Mouse (Mus musculus): ENCODE measurements at regions not wholly inside any gene's neighbourhood (a gene's known extent, or its start where the extent isn't known, plus 50 kb on each side); places are given as distances from the start of the nearest gene placed in this dataset.

GRCm38 (mm10) chr9:51379589-51379988 lies 50.9 kb upstream of the 1810046K07Rik start:
- no peak for DNase-seq

GRCm38 (mm10) chr9:51393921-51394320 lies 65.2 kb upstream of the 1810046K07Rik start:
- DNase-seq, result no peak

- DNase-seq, result peak in 1 of 2 experiments; percentile 9
These were observed 65.7 kb upstream of the 1810046K07Rik start for GRCm38 (mm10) chr9:51394372-51394771.

- DNase-seq, result no peak
These were observed 68.1 kb upstream of the 1810046K07Rik start for GRCm38 (mm10) chr9:51396801-51397200.

- no peak for DNase-seq
These were observed 69.0 kb upstream of the 1810046K07Rik start for GRCm38 (mm10) chr9:51397589-51398220.

GRCm38 (mm10) chr9:51398886-51399285 lies 70.2 kb upstream of the 1810046K07Rik start:
- DNase-seq, result no peak

GRCm38 (mm10) chr9:51399356-51399755 lies 70.6 kb upstream of the 1810046K07Rik start:
- no peak for DNase-seq

GRCm38 (mm10) chr9:51401779-51402178 lies 73.1 kb upstream of the 1810046K07Rik start:
- no peak for DNase-seq

- no peak for DNase-seq
These were observed 79.3 kb upstream of the 1810046K07Rik start for GRCm38 (mm10) chr9:51407978-51408377.

- no peak for DNase-seq
These were observed 90.3 kb upstream of the 1810046K07Rik start for GRCm38 (mm10) chr9:51418923-51419482.

- no peak for DNase-seq
These were observed 93.8 kb upstream of the 1810046K07Rik start for GRCm38 (mm10) chr9:51422553-51422952.

- no peak for DNase-seq
These were observed 94.6 kb upstream of the 1810046K07Rik start for GRCm38 (mm10) chr9:51423341-51423740.

- DNase-seq, result no peak
These were observed 101.7 kb upstream of the 1810046K07Rik start for GRCm38 (mm10) chr9:51430426-51430825.

- DNase-seq, result no peak
These were observed 108.4 kb upstream of the 1810046K07Rik start for GRCm38 (mm10) chr9:51437130-51437529.

GRCm38 (mm10) chr9:51441773-51442381 lies 113.2 kb upstream of the 1810046K07Rik start:
- no peak for DNase-seq

GRCm38 (mm10) chr9:51455690-51456089 lies 127.0 kb upstream of the 1810046K07Rik start:
- no peak for DNase-seq

- DNase-seq, result no peak
These were observed 133.8 kb upstream of the 1810046K07Rik start for GRCm38 (mm10) chr9:51462463-51463024.

- DNase-seq, result no peak
These were observed 141.3 kb upstream of the 1810046K07Rik start for GRCm38 (mm10) chr9:51470031-51470430.

GRCm38 (mm10) chr9:51476511-51477056 lies 147.9 kb upstream of the 1810046K07Rik start:
- DNase-seq, result no peak

- no peak for DNase-seq
These were observed 159.1 kb upstream of the 1810046K07Rik start for GRCm38 (mm10) chr9:51487840-51488239.

- no peak for DNase-seq
These were observed 178.7 kb upstream of the 1810046K07Rik start for GRCm38 (mm10) chr9:51507265-51507913.

GRCm38 (mm10) chr9:51517643-51518042 lies 188.9 kb upstream of the 1810046K07Rik start:
- no peak for DNase-seq

GRCm38 (mm10) chr9:51518376-51518775 lies 189.7 kb upstream of the 1810046K07Rik start:
- DNase-seq, result no peak

All from cerebellum, adult 18-20 months (tissue).